ENCODE assay signal across 20 mouse cellular contexts in the genomic region with DNA sequence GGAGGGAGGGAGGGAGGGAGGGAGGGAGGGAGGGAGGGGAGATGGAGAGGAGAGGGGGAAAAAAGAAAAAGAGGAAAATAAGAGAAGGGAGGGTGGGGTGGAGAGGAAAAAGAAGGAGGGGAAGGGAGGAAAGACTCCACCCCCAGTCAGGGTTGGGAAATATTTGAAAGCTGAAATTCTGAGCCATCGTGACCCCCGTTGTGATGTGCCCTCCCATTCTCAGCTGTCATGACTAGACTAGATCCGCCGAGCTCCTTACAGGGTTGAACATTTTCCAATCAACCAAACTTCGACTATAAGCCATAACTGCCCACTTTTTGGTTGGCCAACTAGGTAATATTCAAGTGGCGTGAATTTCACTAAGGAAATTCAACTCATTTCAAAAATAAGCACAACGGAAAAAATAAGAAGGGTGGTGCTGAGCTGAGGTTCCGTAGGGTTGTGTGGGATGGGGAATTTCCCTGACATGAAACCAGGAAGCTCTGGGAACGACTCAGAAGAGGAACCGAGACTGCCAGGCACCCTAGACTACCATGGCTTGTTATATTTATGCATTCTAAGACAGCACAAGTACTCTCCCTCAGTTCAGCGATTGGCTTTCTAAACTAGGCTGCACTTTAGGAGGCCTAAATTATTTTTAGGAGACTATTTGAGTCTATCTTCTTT.
DNase-seq lines count a peak whose midpoint lies in the region; ATAC-seq and TF ChIP-seq lines count a peak whose summit lies in the region.
"Had no signal": no experiment of that assay in that cellular context is flagged by ENCODE, and none has a peak within 500 bp of the region (broad histone marks: within the 10 kb centered on the region; RNA-seq: fewer than 3 reads in every experiment).

No protein-coding gene starts in this region.

- no peaks in the 10 kb centered on the region for H3K9me3 ChIP-seq in lung, postnatal 0 days (ENCODE audit: low read length)
- no peaks in the 10 kb centered on the region; the same call in 1 of the 2 replicates for H3K9me3 ChIP-seq in forebrain, embryonic 11.5 days (ENCODE audit: control insufficient read depth, low read length)
- H3K9me3 ChIP-seq: forebrain, embryonic 15.5 days; hindbrain, embryonic 13.5 days had no signal

- no peaks in the 10 kb centered on the region for H3K27me3 ChIP-seq in lung, postnatal 0 days (replicated peaks; ENCODE audit: insufficient read depth, low read length)
- no peaks in the 10 kb centered on the region for H3K27me3 ChIP-seq in forebrain, embryonic 11.5 days (ENCODE audit: control insufficient read depth, insufficient read depth, low read length)
- H3K27me3 ChIP-seq: forebrain, embryonic 15.5 days; hindbrain, embryonic 13.5 days had no signal

- no peak for TF ChIP-seq EP300 in lung, postnatal 0 days (IDR thresholded peaks at IDR 0.05)

- H3K36me3 ChIP-seq in lung, postnatal 0 days (ENCODE audit: insufficient read depth, low read length): no peaks in the 10 kb centered on the region
- H3K36me3 ChIP-seq in forebrain, embryonic 11.5 days (ENCODE audit: control insufficient read depth, insufficient read depth, low read length): no peaks in the 10 kb centered on the region
- H3K36me3 ChIP-seq: embryonic facial prominence, embryonic 10.5 days; forebrain, embryonic 15.5 days; hindbrain, embryonic 13.5 days; neural tube, embryonic 13.5 days had no signal

- 83% methylated on average over 11 of the region's 11 CpGs for WGBS in lung, postnatal 0 days
- WGBS in forebrain, embryonic 11.5 days: 90% methylated on average over 11 of the region's 11 CpGs

- no peak overlapping the region for H3K4me2 ChIP-seq in lung, postnatal 0 days (replicated peaks; ENCODE audit: low read depth, low read length)
- no peak overlapping the region for H3K4me2 ChIP-seq in forebrain, embryonic 11.5 days (ENCODE audit: low read depth, low read length, severe bottlenecking)
- H3K4me2 ChIP-seq: forebrain, embryonic 15.5 days; hindbrain, embryonic 13.5 days; neural tube, embryonic 13.5 days had no signal

- intact Hi-C loops in heart, postnatal 36 days (cut with DNase I): no loop called here

- TF ChIP-seq CTCF in lung, postnatal 0 days (IDR thresholded peaks at IDR 0.05): no peak

- H3K27ac ChIP-seq in lung, postnatal 0 days (ENCODE audit: low read length): no peak overlapping the region
- H3K27ac ChIP-seq in forebrain, embryonic 11.5 days (ENCODE audit: low read depth, low read length): no peak overlapping the region
- H3K27ac ChIP-seq: embryonic facial prominence, embryonic 10.5 days; forebrain, embryonic 15.5 days; hindbrain, embryonic 13.5 days; neural tube, embryonic 13.5 days had no signal

- no peaks in the 10 kb centered on the region for H3K4me1 ChIP-seq in lung, postnatal 0 days (ENCODE audit: insufficient read depth, low read depth, low read length)
- H3K4me1 ChIP-seq in forebrain, embryonic 11.5 days (replicated peaks; ENCODE audit: control insufficient read depth, insufficient read depth, low read length): peaks cover 2% of the 10 kb centered on the region; the same call in 1 of the 2 replicates

- DNase-seq in heart, adult 11 months: peak; percentile 93
- no peak for DNase-seq in heart, postnatal 36 days
- DNase-seq in lung, postnatal 0 days (ENCODE audit: low spot score): peak; percentile 8
- DNase-seq in lung, postnatal 14 days: no peak
- no peak for DNase-seq in forebrain, embryonic 11.5 days (ENCODE audit: low spot score)
- no peak for DNase-seq in kidney, postnatal 36 days
- DNase-seq: adrenal gland, postnatal 10 days; cerebellum, adult 11-12 months; cerebellum, postnatal 25 days; heart, postnatal 10 days; kidney, postnatal 10 days; thymus, adult 18-20 months had no signal

- no peak overlapping the region for H3K9ac ChIP-seq in lung, postnatal 0 days (replicated peaks; ENCODE audit: low read depth)
- no peak overlapping the region for H3K9ac ChIP-seq in forebrain, embryonic 11.5 days (ENCODE audit: low read length)
- H3K9ac ChIP-seq: forebrain, embryonic 15.5 days; hindbrain, embryonic 13.5 days; neural tube, embryonic 13.5 days had no signal

- no peak overlapping the region for H3K4me3 ChIP-seq in lung, postnatal 0 days (ENCODE audit: low read depth, low read length)
- no peak overlapping the region for H3K4me3 ChIP-seq in forebrain, embryonic 11.5 days (ENCODE audit: low read depth, low read length)
- H3K4me3 ChIP-seq: embryonic facial prominence, embryonic 10.5 days; forebrain, embryonic 15.5 days; hindbrain, embryonic 13.5 days; neural tube, embryonic 13.5 days had no signal

- no peak for ATAC-seq in lung, postnatal 0 days
- ATAC-seq in common myeloid progenitor, adult 5-6 weeks (replicated peaks; ENCODE audit: low read depth, poor library complexity, severe bottlenecking): peak; percentile 73
- ATAC-seq in monocyte, adult 5-6 weeks (replicated peaks; ENCODE audit: insufficient number of reproducible peaks, low FRiP score, low TSS enrichment, poor library complexity, severe bottlenecking): peak; percentile 86
- no peak for ATAC-seq in forebrain, embryonic 11.5 days (replicated peaks; ENCODE audit: low FRiP score)
- ATAC-seq: forebrain, embryonic 15.5 days; intestine, postnatal 0 days; midbrain, embryonic 16.5 days had no signal

Comparison
In these comparisons a context has a peak if more than half of its experiments do, and no peak if none do; other contexts are left out.
1. DNase-seq: peak in heart, adult 11 months (single experiment) and lung, postnatal 0 days (single experiment); none in heart, postnatal 36 days (0 of 2), lung, postnatal 14 days (single experiment), forebrain, embryonic 11.5 days (single experiment) and kidney, postnatal 36 days (0 of 2).
2. ATAC-seq: peak in common myeloid progenitor, adult 5-6 weeks (single experiment) and monocyte, adult 5-6 weeks (single experiment); none in lung, postnatal 0 days (single experiment) and forebrain, embryonic 11.5 days (single experiment).